Mouse (Mus musculus): Measurements from ENCODE around the gene Gramd2. TPM values are rescaled to one million over a fixed set of nuclear protein-coding genes. Genes with fewer than 3 reads are reported as not detected.
A peak's percentile ranks its signal among the peaks of the same experiment; 100 is the strongest.

Gene Gramd2
- polyA plus RNA-seq, 1 experiment from 2014 or later = 0.14 TPM

GRCm38 (mm10) chr9:59706850-59707825 lies 27.2 kb downstream of the Gramd2 start:
- Histone ChIP-seq H3K27me3 (ENCODE audit: low read depth, poor library complexity, severe bottlenecking) (no peaks in the 10 kb centered on the region), H3K36me3 (no peaks in the 10 kb centered on the region), H3K4me1 (no peaks in the 10 kb centered on the region), H3K4me3 (no peak overlapping the region), H3K27ac (replicated peaks) (no peak overlapping the region), H3K9me3 (replicated peaks) (no peaks in the 10 kb centered on the region)
- DNase-seq (ENCODE audit: low spot score) = no peak
- WGBS = 71% methylated on average over 10 of the region's 10 CpGs

GRCm38 (mm10) chr9:59709225-59709624 lies 29.3 kb downstream of the Gramd2 start:
- no peak overlapping the region for H3K4me3 ChIP-seq
- H3K27ac ChIP-seq (replicated peaks) = no peak overlapping the region
- no peak for DNase-seq (ENCODE audit: low spot score)
- 80% methylated on average over 3 of the region's 3 CpGs for WGBS
- H3K36me3 ChIP-seq = no peaks in the 10 kb centered on the region
- no peaks in the 10 kb centered on the region for H3K27me3 ChIP-seq (ENCODE audit: low read depth, poor library complexity, severe bottlenecking)
- no peaks in the 10 kb centered on the region for H3K9me3 ChIP-seq (replicated peaks)
- 0 out of 2 replicates have a peak, but pooled peaks cover 5% of the 10 kb centered on the region for H3K4me1 ChIP-seq

- no peak for DNase-seq (ENCODE audit: low spot score)
- no peak overlapping the region for H3K4me3 ChIP-seq
- no peaks in the 10 kb centered on the region for H3K27me3 ChIP-seq (ENCODE audit: low read depth, poor library complexity, severe bottlenecking)
- no peak overlapping the region for H3K27ac ChIP-seq (replicated peaks)
- no peaks in the 10 kb centered on the region for H3K9me3 ChIP-seq (replicated peaks)
- 84% methylated on average over 7 of the region's 7 CpGs for WGBS
- 0 out of 2 replicates have a peak, but pooled peaks cover 5% of the 10 kb centered on the region for H3K4me1 ChIP-seq
- H3K36me3 ChIP-seq = no peaks in the 10 kb centered on the region
Measured at GRCm38 (mm10) chr9:59716275-59716898, 36.4 kb downstream of the Gramd2 start.

GRCm38 (mm10) chr9:59718237-59718636 lies 38.3 kb downstream of the Gramd2 start:
- Histone ChIP-seq H3K27me3 (ENCODE audit: low read depth, poor library complexity, severe bottlenecking) (no peaks in the 10 kb centered on the region), H3K4me1 (peaks cover 6% of the 10 kb centered on the region; the same call in 1 of the 2 replicates), H3K27ac (replicated peaks) (no peak overlapping the region), H3K9me3 (replicated peaks) (no peaks in the 10 kb centered on the region), H3K4me3 (no peak overlapping the region), H3K36me3 (no peaks in the 10 kb centered on the region)
- DNase-seq (ENCODE audit: low spot score) = no peak
- 87% methylated on average over 4 of the region's 4 CpGs for WGBS

GRCm38 (mm10) chr9:59721144-59721543 lies 41.2 kb downstream of the Gramd2 start:
- 88% methylated on average over 5 of the region's 5 CpGs for WGBS
- Histone ChIP-seq H3K27ac (replicated peaks) (no peak overlapping the region), H3K4me3 (no peak overlapping the region), H3K4me1 (peaks cover 9% of the 10 kb centered on the region; the same call in 1 of the 2 replicates), H3K27me3 (ENCODE audit: low read depth, poor library complexity, severe bottlenecking) (no peaks in the 10 kb centered on the region), H3K36me3 (no peaks in the 10 kb centered on the region), H3K9me3 (replicated peaks) (no peaks in the 10 kb centered on the region)
- no peak for DNase-seq (ENCODE audit: low spot score)

- H3K4me3 ChIP-seq = no peak overlapping the region
- no peaks in the 10 kb centered on the region for H3K27me3 ChIP-seq (ENCODE audit: low read depth, poor library complexity, severe bottlenecking)
- 21% methylated on average over 10 of the region's 10 CpGs for WGBS
- H3K9me3 ChIP-seq (replicated peaks) = no peaks in the 10 kb centered on the region
- DNase-seq (ENCODE audit: low spot score) = peak; percentile 72
- H3K36me3 ChIP-seq = no peaks in the 10 kb centered on the region
- peaks cover 9% of the 10 kb centered on the region; the same call in 1 of the 2 replicates for H3K4me1 ChIP-seq
- peak overlapping the region; percentile 47 for H3K27ac ChIP-seq (replicated peaks)
Measured at GRCm38 (mm10) chr9:59723096-59723657, 43.2 kb downstream of the Gramd2 start.

GRCm38 (mm10) chr9:59723791-59724442 lies 44.0 kb downstream of the Gramd2 start:
- WGBS = 82% methylated on average over 8 of the region's 8 CpGs
- H3K36me3 ChIP-seq = no peaks in the 10 kb centered on the region
- H3K9me3 ChIP-seq (replicated peaks) = no peaks in the 10 kb centered on the region
- H3K27me3 ChIP-seq (ENCODE audit: low read depth, poor library complexity, severe bottlenecking) = no peaks in the 10 kb centered on the region
- DNase-seq (ENCODE audit: low spot score) = no peak
- H3K4me3 ChIP-seq = no peak overlapping the region
- H3K4me1 ChIP-seq = peaks cover 9% of the 10 kb centered on the region; the same call in 1 of the 2 replicates
- H3K27ac ChIP-seq (replicated peaks) = no peak overlapping the region

- Histone ChIP-seq H3K4me3 (no peak overlapping the region), H3K36me3 (no peaks in the 10 kb centered on the region), H3K4me1 (peaks cover 9% of the 10 kb centered on the region; the same call in 1 of the 2 replicates), H3K27ac (replicated peaks) (no peak overlapping the region), H3K9me3 (replicated peaks) (no peaks in the 10 kb centered on the region), H3K27me3 (ENCODE audit: low read depth, poor library complexity, severe bottlenecking) (no peaks in the 10 kb centered on the region)
- 88% methylated on average over 10 of the region's 10 CpGs for WGBS
- no peak for DNase-seq (ENCODE audit: low spot score)
Measured at GRCm38 (mm10) chr9:59725515-59725914, 45.6 kb downstream of the Gramd2 start.

- no peaks in the 10 kb centered on the region for H3K27me3 ChIP-seq (ENCODE audit: low read depth, poor library complexity, severe bottlenecking)
- WGBS = 91% methylated on average over 11 of the region's 11 CpGs
- H3K27ac ChIP-seq (replicated peaks) = no peak overlapping the region
Measured at GRCm38 (mm10) chr9:59727569-59728286, 47.8 kb downstream of the Gramd2 start.

GRCm38 (mm10) chr9:59731136-59731535 lies 51.2 kb downstream of the Gramd2 start:
- Histone ChIP-seq H3K27ac (replicated peaks) (no peak overlapping the region), H3K4me3 (no peak overlapping the region), H3K27me3 (ENCODE audit: low read depth, poor library complexity, severe bottlenecking) (no peaks in the 10 kb centered on the region), H3K36me3 (no peaks in the 10 kb centered on the region; the same call in 1 of the 2 replicates), H3K4me1 (no peaks in the 10 kb centered on the region), H3K9me3 (replicated peaks) (no peaks in the 10 kb centered on the region)
- 91% methylated on average over 5 of the region's 5 CpGs for WGBS
- DNase-seq (ENCODE audit: low spot score) = no peak

More at GRCm38 (mm10) chr9:59727569-59728286, 47.8 kb downstream of the Gramd2 start:
- no peak overlapping the region for H3K4me3 ChIP-seq
- no peak for DNase-seq (ENCODE audit: low spot score)
- no peaks in the 10 kb centered on the region for H3K36me3 ChIP-seq
- H3K4me1 ChIP-seq = peaks cover 9% of the 10 kb centered on the region; the same call in 1 of the 2 replicates
- H3K9me3 ChIP-seq (replicated peaks) = no peaks in the 10 kb centered on the region

- no peaks in the 10 kb centered on the region for H3K9me3 ChIP-seq (replicated peaks)
- no peak overlapping the region for H3K27ac ChIP-seq (replicated peaks)
- peaks cover 14% of the 10 kb centered on the region for H3K36me3 ChIP-seq
- H3K27me3 ChIP-seq (ENCODE audit: low read depth, poor library complexity, severe bottlenecking) = no peaks in the 10 kb centered on the region
- WGBS = 77% methylated on average over 6 of the region's 6 CpGs
- no peak overlapping the region for H3K4me3 ChIP-seq
- no peak for DNase-seq (ENCODE audit: low spot score)
- no peaks in the 10 kb centered on the region for H3K4me1 ChIP-seq
Measured at GRCm38 (mm10) chr9:59733075-59733474, 53.1 kb downstream of the Gramd2 start.

- WGBS = 73% methylated on average over 4 of the region's 4 CpGs
- Histone ChIP-seq H3K36me3 (peaks cover 14% of the 10 kb centered on the region), H3K4me3 (no peak overlapping the region), H3K27me3 (ENCODE audit: low read depth, poor library complexity, severe bottlenecking) (no peaks in the 10 kb centered on the region), H3K4me1 (no peaks in the 10 kb centered on the region), H3K9me3 (replicated peaks) (no peaks in the 10 kb centered on the region), H3K27ac (replicated peaks) (no peak overlapping the region)
- no peak for DNase-seq (ENCODE audit: low spot score)
Measured at GRCm38 (mm10) chr9:59735394-59735793, 55.5 kb downstream of the Gramd2 start.

All from midbrain, embryonic 10.5 days (tissue).